In genomic region chr15:99955324-99955723, GRCm38 (mm10) we compare ENCODE assay signal across 39 mouse cellular contexts. TPM values are rescaled to one million over a fixed set of nuclear protein-coding genes. Genes with fewer than 3 reads are reported as not detected.
"Had no signal": no experiment of that assay in that cellular context is flagged by ENCODE, and none has a peak within 500 bp of the region (broad histone marks: within the 10 kb centered on the region; RNA-seq: fewer than 3 reads in every experiment).

No protein-coding gene starts in this region.

- H3K4me1 ChIP-seq: heart, embryonic 10.5 days; heart, embryonic 12.5 days; heart, embryonic 13.5 days; heart, embryonic 15.5 days; hindbrain, embryonic 10.5 days; hindbrain, embryonic 12.5 days; hindbrain, embryonic 13.5 days; hindbrain, embryonic 15.5 days; intestine, embryonic 15.5 days; kidney, embryonic 15.5 days had no signal

- H3K4me3 ChIP-seq: heart, embryonic 10.5 days; heart, embryonic 12.5 days; heart, embryonic 13.5 days; heart, embryonic 15.5 days; hindbrain, embryonic 10.5 days; hindbrain, embryonic 12.5 days; hindbrain, embryonic 13.5 days; hindbrain, embryonic 15.5 days; intestine, embryonic 15.5 days; kidney, embryonic 15.5 days; layer of hippocampus, adult 2 months; left cerebral cortex, adult 2 months had no signal

- H3K4me2 ChIP-seq: heart, embryonic 11.5 days; heart, embryonic 12.5 days; heart, embryonic 13.5 days; heart, embryonic 15.5 days; hindbrain, embryonic 12.5 days; hindbrain, embryonic 13.5 days; hindbrain, embryonic 14.5 days; hindbrain, embryonic 15.5 days; intestine, embryonic 15.5 days; kidney, embryonic 15.5 days had no signal

- H3K36me3 ChIP-seq: heart, embryonic 10.5 days; heart, embryonic 12.5 days; heart, embryonic 13.5 days; heart, embryonic 15.5 days; hindbrain, embryonic 10.5 days; hindbrain, embryonic 12.5 days; hindbrain, embryonic 13.5 days; hindbrain, embryonic 15.5 days; intestine, embryonic 15.5 days; kidney, embryonic 15.5 days had no signal

- DNase-seq: heart, postnatal 10 days; heart, postnatal 14 days; heart, postnatal 4 days; kidney, adult 11 months; kidney, adult 18-20 months; kidney, adult 2 months; kidney, adult 9 months; kidney, postnatal 10 days; kidney, postnatal 14 days; kidney, postnatal 25 days; kidney, postnatal 36 days; kidney, postnatal 4 days; layer of hippocampus, adult 9-11 months; layer of hippocampus, postnatal 36 days had no signal

- H3K9ac ChIP-seq: heart, embryonic 12.5 days; heart, embryonic 13.5 days; heart, embryonic 15.5 days; hindbrain, embryonic 12.5 days; hindbrain, embryonic 13.5 days; hindbrain, embryonic 14.5 days; hindbrain, embryonic 15.5 days; intestine, embryonic 15.5 days; kidney, embryonic 15.5 days had no signal

- H3K27me3 ChIP-seq: heart, embryonic 12.5 days; heart, embryonic 13.5 days; heart, embryonic 15.5 days; hindbrain, embryonic 12.5 days; hindbrain, embryonic 13.5 days; hindbrain, embryonic 15.5 days; intestine, embryonic 15.5 days; kidney, embryonic 15.5 days had no signal

- H3K27ac ChIP-seq: heart, embryonic 10.5 days; heart, embryonic 13.5 days; heart, embryonic 15.5 days; hindbrain, embryonic 10.5 days; hindbrain, embryonic 12.5 days; hindbrain, embryonic 13.5 days; hindbrain, embryonic 14.5 days; hindbrain, embryonic 15.5 days; hindbrain, postnatal 0 days; intestine, embryonic 15.5 days; kidney, embryonic 15.5 days; kidney, postnatal 0 days; layer of hippocampus, adult 2 months; left cerebral cortex, adult 2 months had no signal

- H3K9me3 ChIP-seq: heart, embryonic 10.5 days; heart, embryonic 12.5 days; heart, embryonic 13.5 days; heart, embryonic 15.5 days; hindbrain, embryonic 10.5 days; hindbrain, embryonic 12.5 days; hindbrain, embryonic 13.5 days; hindbrain, embryonic 15.5 days; intestine, embryonic 15.5 days; kidney, embryonic 15.5 days had no signal

- ATAC-seq: hindbrain, embryonic 16.5 days; hindbrain, postnatal 0 days; inflammation-experienced regulatory T-cells, adult 6 months; intestine, embryonic 15.5 days; intestine, embryonic 16.5 days; intestine, postnatal 0 days had no signal

RNA-seq across cellular contexts. Expression of gene Fam186a, which starts 11.5 kb away (rescaled TPM):
- total RNA-seq: heart, postnatal 10 days; hematopoietic stem cell, adult 5-6 weeks had no signal
- polyA plus RNA-seq: heart, embryonic 12.5 days; heart, embryonic 13.5 days; heart, embryonic 14.5 days; heart, embryonic 15.5 days; heart, embryonic 16.5 days; hindbrain, embryonic 10.5 days; hindbrain, embryonic 12.5 days; hindbrain, embryonic 13.5 days; hindbrain, embryonic 15.5 days; hindbrain, embryonic 16.5 days; hindbrain, postnatal 0 days; inflammation-experienced regulatory T-cells, adult 6 months; intestine, embryonic 15.5 days; intestine, embryonic 16.5 days; intestine, postnatal 0 days; kidney, embryonic 14.5 days; kidney, embryonic 15.5 days; kidney, postnatal 0 days; large intestine, adult 2 months had no signal
